Mouse (Mus musculus) ES-E14 (cell line): ENCODE data around the gene Agap1. TPM values are rescaled to one million over a fixed set of nuclear protein-coding genes. Genes with fewer than 3 reads are reported as not detected.

Source experiments
- DNase-seq: peaks from one replicate; pipeline ENCODE4 v3.0.0-alpha.2; 2013; ENCODE audit warnings: low read depth, low spot score
- H3K27ac ChIP-seq: 2 replicates; pipeline ENCODE4 v1.5.1; 2012; ENCODE audit warnings: low read depth, mild to moderate bottlenecking, low read length, moderate library complexity, mixed read lengths; ENCODE audit not compliant: poor library complexity, insufficient read depth, severe bottlenecking
- H3K36me3 ChIP-seq: 2 replicates; pipeline ENCODE4 v1.6.1; 2012; ENCODE audit warnings: mild to moderate bottlenecking, low read length, moderate library complexity, mixed read lengths; ENCODE audit not compliant: control insufficient read depth, poor library complexity, insufficient read depth, severe bottlenecking
- H3K4me1 ChIP-seq, 2 experiments: fragments of 150-350 bp in 1 of 2; sonication (generic) in 1 of 2; 2 replicates each; pipeline ENCODE4 v1.6.1; 2012; ENCODE audit warnings: low read length in 2 of 2, mild to moderate bottlenecking in 1 of 2, mixed read lengths in 1 of 2; ENCODE audit not compliant: control insufficient read depth in 2 of 2, insufficient read depth in 2 of 2, poor library complexity in 1 of 2
- H3K4me3 ChIP-seq, 2 experiments: fragments of 150-350 bp in 1 of 2; sonication (generic) in 1 of 2; 2 replicates each; pipeline ENCODE4 v1.5.1; 2012; ENCODE audit warnings: low read length in 2 of 2, low read depth in 1 of 2, mild to moderate bottlenecking in 1 of 2, mixed read lengths in 1 of 2; ENCODE audit not compliant: insufficient read depth in 1 of 2, poor library complexity in 1 of 2, severe bottlenecking in 1 of 2
- H3K9ac ChIP-seq: 2 replicates; pipeline ENCODE4 v1.6.1; 2012; ENCODE audit warnings: low read depth, mild to moderate bottlenecking, low read length, mixed read lengths; ENCODE audit not compliant: poor library complexity, insufficient read depth, severe bottlenecking
- H3K9me3 ChIP-seq: fragments of 150-350 bp; sonication (generic); 2 replicates; pipeline ENCODE4 v1.6.1; 2012; ENCODE audit warnings: low read depth, mild to moderate bottlenecking, low read length; ENCODE audit not compliant: control insufficient read depth, insufficient read depth
- CHD2 ChIP-seq: IDR thresholded peaks from 2 replicates; pipeline ENCODE4 v1.6.1; 2014; ENCODE audit warnings: mild to moderate bottlenecking, low read depth, low read length, inconsistent platforms
- HCFC1 ChIP-seq: IDR thresholded peaks from 2 replicates; pipeline ENCODE4 v1.6.1; 2012; ENCODE audit warnings: low read length, inconsistent platforms, borderline replicate concordance; ENCODE audit not compliant: insufficient read depth
- MAFK ChIP-seq: IDR thresholded peaks from 2 replicates; pipeline ENCODE4 v1.6.1; 2014; ENCODE audit warnings: mild to moderate bottlenecking, low read depth, low read length, inconsistent platforms; ENCODE audit not compliant: insufficient read depth
- ZC3H11A ChIP-seq: IDR thresholded peaks from 2 replicates; pipeline ENCODE4 v1.6.1; 2012; ENCODE audit warnings: low read depth, mild to moderate bottlenecking, inconsistent platforms, low read length, borderline replicate concordance
- ZNF384 ChIP-seq: IDR thresholded peaks from 2 replicates; pipeline ENCODE4 v1.6.1; 2012; ENCODE audit warnings: low read depth, low read length, inconsistent platforms
- in situ Hi-C, 2 experiments: fragments of 600-800 bp; cut with MboI; formaldehyde crosslinking; loops; one replicate each; pipeline ENCODE4 v1.15.1; 2025; ENCODE audit warnings: low sequenced_read_pairs in 2 of 2, inconsistent platforms in 1 of 2; ENCODE audit not compliant: unreplicated experiment in 2 of 2
- total RNA-seq: library from RNA; depleted of rRNA; stranded (reverse); fragments of 300-350 nt; gene quantifications from 2 replicates; pipeline ENCODE4 v1.2.3, GENCODE M21; 2012

Agap1 gene
- total RNA-seq, 1 experiment = 19.8 TPM

DNA sequence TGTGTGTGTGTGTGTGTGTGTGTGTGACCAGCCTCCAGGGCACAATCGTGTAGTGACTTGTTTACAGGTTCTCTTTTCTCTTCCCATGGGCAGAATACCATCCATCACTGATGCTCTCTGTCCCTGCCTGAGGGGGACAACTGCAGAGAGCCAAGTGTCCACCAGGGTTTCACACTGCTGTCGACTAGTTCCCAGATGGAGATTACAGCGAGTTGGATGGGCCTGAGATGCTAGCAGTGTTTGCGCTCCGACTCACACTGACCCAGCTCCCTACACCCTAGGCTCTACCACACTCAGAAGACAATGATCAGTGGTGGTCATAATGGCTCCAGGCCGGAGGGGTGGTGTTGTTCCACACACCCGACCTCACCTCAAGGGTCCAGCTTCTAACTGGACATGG, 101.4 kb downstream of the Agap1 start:
- TF ChIP-seq ZNF384 = no peak
- Histone ChIP-seq H3K4me1 (no peaks in the 10 kb centered on the region), H3K9me3 (no peaks in the 10 kb centered on the region), H3K9ac (no peak overlapping the region), H3K36me3 (no peaks in the 10 kb centered on the region), H3K27ac (no peak overlapping the region), H3K4me3 (no peak overlapping the region)
- in situ Hi-C loops = no loop called here
- no peak for DNase-seq

DNA sequence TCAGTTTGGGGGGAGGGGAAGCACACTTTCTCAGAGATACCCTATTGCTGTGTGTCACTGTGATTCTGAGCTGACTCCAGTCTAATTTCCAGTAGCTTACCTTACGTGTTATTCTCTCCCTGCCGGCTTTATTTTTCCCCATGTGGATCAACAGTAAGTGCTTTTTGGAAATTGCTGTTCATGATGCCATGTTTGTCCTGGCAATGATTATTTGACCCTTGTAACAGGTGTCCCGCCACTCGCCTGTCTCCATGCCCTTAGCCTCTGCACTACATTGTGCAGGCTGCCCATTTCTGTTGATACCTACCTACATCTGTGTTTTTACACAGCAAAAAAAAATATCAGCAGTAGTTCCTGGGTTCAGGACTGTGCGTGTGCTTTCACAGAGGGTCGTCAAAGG, 102.8 kb downstream of the Agap1 start:
- no peaks in the 10 kb centered on the region; a peak in 1 of 4 replicates for H3K4me1 ChIP-seq
- no peak overlapping the region for H3K4me3 ChIP-seq
- TF ChIP-seq ZNF384 (no peak), CHD2 (no peak), ZC3H11A (no peak), MAFK (no peak)
- in situ Hi-C loops = no loop called here
- no peaks in the 10 kb centered on the region for H3K36me3 ChIP-seq
- no peak overlapping the region for H3K27ac ChIP-seq
- DNase-seq = no peak
- H3K9me3 ChIP-seq = no peaks in the 10 kb centered on the region
- no peak overlapping the region for H3K9ac ChIP-seq

DNA sequence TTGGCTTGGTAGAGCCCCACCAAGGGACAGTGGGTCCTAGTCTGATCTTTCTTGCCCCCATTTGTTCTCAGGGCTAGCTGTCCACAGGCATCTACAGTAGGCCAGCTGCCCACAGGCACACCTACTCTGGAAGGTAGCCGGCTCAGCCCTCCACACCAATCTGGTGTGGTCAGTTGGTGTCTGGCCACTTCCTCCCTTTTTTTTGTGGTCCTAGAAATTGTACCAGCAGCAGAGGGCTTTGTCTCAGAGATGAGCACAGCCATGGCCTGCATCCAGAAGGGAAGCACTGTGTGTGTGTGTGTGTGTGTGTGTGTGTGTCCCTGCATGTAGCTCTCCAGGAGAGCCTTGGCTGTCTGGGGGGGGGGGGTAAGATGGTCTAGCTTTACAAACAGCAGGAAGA, 103.5 kb downstream of the Agap1 start:
- in situ Hi-C loops = no loop called here
- no peak overlapping the region for H3K27ac ChIP-seq
- H3K36me3 ChIP-seq = no peaks in the 10 kb centered on the region
- H3K4me3 ChIP-seq = no peak overlapping the region
- peaks cover 0 to 1% of the 10 kb centered on the region in 2 experiments; a peak in 1 of 4 replicates for H3K4me1 ChIP-seq
- DNase-seq = no peak
- TF ChIP-seq ZNF384 = no peak
- TF ChIP-seq HCFC1 = no peak
- no peak for TF ChIP-seq CHD2
- TF ChIP-seq MAFK = no peak
- no peak for TF ChIP-seq ZC3H11A
- no peak overlapping the region for H3K9ac ChIP-seq
- no peaks in the 10 kb centered on the region for H3K9me3 ChIP-seq

DNA sequence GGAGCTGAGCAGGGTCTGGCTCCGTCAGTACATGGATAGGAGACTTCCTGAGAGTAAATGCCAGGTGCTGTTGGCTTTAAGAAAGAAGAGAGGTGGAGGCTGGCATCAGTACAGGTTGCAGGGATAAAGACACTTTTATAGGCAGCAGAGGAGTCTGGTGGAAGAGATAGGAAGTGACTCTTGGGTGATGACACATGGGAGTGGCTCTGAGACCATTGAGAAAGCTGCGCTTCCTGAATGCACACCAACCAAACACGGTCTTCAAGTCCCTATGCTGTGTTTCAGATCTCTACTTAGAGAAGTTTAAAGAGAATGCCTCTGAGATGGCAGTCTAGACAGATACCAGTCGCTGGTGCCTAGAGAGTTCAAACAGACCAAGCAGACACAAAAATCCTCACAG, 108.8 kb downstream of the Agap1 start:
- H3K36me3 ChIP-seq = no peaks in the 10 kb centered on the region
- H3K4me1 ChIP-seq = peaks cover 0 to 3% of the 10 kb centered on the region in 2 experiments; a peak in 1 of 4 replicates
- no peak for TF ChIP-seq MAFK
- TF ChIP-seq CHD2 = no peak
- no peak for TF ChIP-seq ZNF384
- no peaks in the 10 kb centered on the region for H3K9me3 ChIP-seq
- no peak overlapping the region for H3K27ac ChIP-seq
- no peak overlapping the region for H3K9ac ChIP-seq
- no peak for DNase-seq
- in situ Hi-C loops = no loop called here
- no peak overlapping the region for H3K4me3 ChIP-seq

DNA sequence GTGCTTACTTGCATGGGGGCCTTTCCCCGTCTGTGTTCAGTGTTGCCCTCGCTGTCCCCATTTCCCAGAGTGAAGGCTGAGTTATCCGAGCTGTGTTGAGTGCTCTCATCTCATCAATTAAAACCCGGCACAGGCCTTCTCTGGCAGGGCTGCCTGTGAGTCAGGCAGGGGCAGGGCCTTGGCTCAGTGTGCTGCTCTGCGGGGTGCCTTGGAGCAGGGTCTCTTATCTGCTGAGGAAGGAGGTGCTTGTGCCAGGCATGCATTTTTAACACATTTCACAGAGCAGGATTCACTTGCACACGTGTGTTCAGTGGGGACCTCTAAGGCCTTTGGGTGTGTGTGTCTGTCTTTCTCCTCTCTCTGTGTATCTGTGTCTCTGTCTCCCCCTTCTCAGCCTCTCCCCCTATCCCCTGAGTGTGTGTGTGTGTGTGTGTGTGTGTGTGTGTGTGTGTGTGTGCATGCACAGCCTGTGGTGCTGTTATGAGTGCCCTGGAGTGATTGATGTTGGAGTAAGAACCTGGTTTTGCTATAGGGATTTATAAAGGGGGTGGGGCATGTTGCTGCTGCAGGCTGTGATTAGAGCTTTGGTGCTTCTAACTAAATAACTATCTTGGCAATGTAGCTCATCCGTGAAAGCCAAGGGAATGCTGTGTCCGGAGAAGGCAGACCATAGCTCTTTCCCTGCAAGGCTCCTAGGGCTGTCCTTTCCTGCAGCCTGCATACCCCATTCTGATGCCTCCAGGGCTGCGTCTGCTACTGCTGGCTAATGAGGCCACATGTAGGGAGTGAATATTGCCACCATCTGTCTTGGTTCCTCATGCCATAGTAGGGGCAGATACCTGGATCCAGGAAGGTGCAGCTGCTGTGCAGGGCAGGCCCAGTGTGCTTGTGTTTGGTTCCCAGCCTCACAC, 112.2 kb downstream of the Agap1 start:
- no peak overlapping the region for H3K4me3 ChIP-seq
- no peaks in the 10 kb centered on the region for H3K36me3 ChIP-seq
- H3K9ac ChIP-seq = no peak overlapping the region
- DNase-seq = no peak
- H3K27ac ChIP-seq = no peak overlapping the region
- H3K4me1 ChIP-seq = peaks cover 0 to 3% of the 10 kb centered on the region in 2 experiments; a peak in 1 of 4 replicates
- H3K9me3 ChIP-seq = no peaks in the 10 kb centered on the region
- in situ Hi-C loops = no loop called here
- TF ChIP-seq CHD2 = no peak
- TF ChIP-seq MAFK = no peak
- TF ChIP-seq HCFC1 = no peak
- no peak for TF ChIP-seq ZNF384
- TF ChIP-seq ZC3H11A = no peak
